Mouse (Mus musculus) bone marrow macrophage, adult 2 months (primary cell): ENCODE results near the gene Spice1.

ENCODE experiments used
- CTCF ChIP-seq: IDR thresholded peaks from 2 replicates; pipeline ENCODE4 v1.5.1; 2012; ENCODE audit warnings: low read depth, mild to moderate bottlenecking, low read length, moderate library complexity
- POLR2A ChIP-seq: IDR thresholded peaks from 2 replicates; pipeline ENCODE4 v1.6.1; 2012; ENCODE audit warnings: mild to moderate bottlenecking, low read depth, low read length, borderline replicate concordance

DNA sequence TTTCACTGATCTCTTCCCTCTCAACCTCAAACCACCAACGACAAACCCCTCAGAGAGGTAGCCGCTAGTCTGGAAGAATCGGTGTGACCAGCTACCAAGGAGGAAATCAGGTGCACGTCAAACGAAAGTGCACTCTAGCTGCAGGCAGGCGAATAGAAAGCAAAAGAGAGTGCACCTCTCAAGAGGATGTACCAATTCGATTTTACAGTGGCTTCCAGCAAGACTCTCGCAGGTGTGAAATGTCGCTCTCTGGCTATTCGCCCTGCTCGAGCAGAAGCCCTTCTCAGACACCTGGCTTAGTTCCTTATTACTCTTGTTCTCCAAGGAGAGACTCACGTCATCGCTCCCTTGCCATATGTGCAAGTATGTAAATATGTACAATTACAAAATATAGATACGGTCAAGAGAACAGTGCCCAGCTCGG lies 14.0 kb upstream of the Spice1 start, which contains the start of gene Sidt1:
- no peak for TF ChIP-seq CTCF
- no peak for TF ChIP-seq POLR2A
